Mouse (Mus musculus) kidney, adult 8-10 months (tissue): ENCODE results near the gene Msx2.

Experiments used
- DNase-seq, 2 experiments: peaks; one replicate each; pipeline ENCODE4 v3.0.0; 2022

The Msx2 gene

GRCm38 (mm10) chr13:53464441-53465001 lies 8.4 kb downstream of the Msx2 start:
- no peak for DNase-seq

- no peak for DNase-seq
Observed at GRCm38 (mm10) chr13:53463946-53464345, 8.9 kb downstream of the Msx2 start.

GRCm38 (mm10) chr13:53463037-53463436 lies 9.8 kb downstream of the Msx2 start:
- no peak for DNase-seq

- DNase-seq, result no peak
Observed at GRCm38 (mm10) chr13:53462649-53462970, 10.3 kb downstream of the Msx2 start.

GRCm38 (mm10) chr13:53461855-53462648 lies 10.8 kb downstream of the Msx2 start:
- DNase-seq, result peak in 1 of 2 experiments; percentile 21

GRCm38 (mm10) chr13:53461346-53461745 lies 11.5 kb downstream of the Msx2 start:
- DNase-seq, result no peak

- DNase-seq, result no peak
Observed at GRCm38 (mm10) chr13:53458766-53459165, 14.1 kb downstream of the Msx2 start.

- no peak for DNase-seq
Observed at GRCm38 (mm10) chr13:53454794-53455672, 17.8 kb downstream of the Msx2 start.

GRCm38 (mm10) chr13:53453927-53454326 lies 18.9 kb downstream of the Msx2 start:
- DNase-seq, result no peak

- peak in 1 of 2 experiments; percentile 41 for DNase-seq
Observed at GRCm38 (mm10) chr13:53447609-53448008, 25.3 kb downstream of the Msx2 start.

- DNase-seq, result peak in 1 of 2 experiments; percentile 7
Observed at GRCm38 (mm10) chr13:53443602-53444001, 29.3 kb downstream of the Msx2 start.

GRCm38 (mm10) chr13:53442168-53442980 lies 30.5 kb downstream of the Msx2 start:
- DNase-seq, result peak in 1 of 2 experiments; percentile 8

GRCm38 (mm10) chr13:53441307-53442028 lies 31.4 kb downstream of the Msx2 start:
- DNase-seq, result no peak

- no peak for DNase-seq
Observed at GRCm38 (mm10) chr13:53439957-53440356, 32.9 kb downstream of the Msx2 start.

- peak; percentile 71 to 86 for DNase-seq
Observed at GRCm38 (mm10) chr13:53426507-53426906, 46.4 kb downstream of the Msx2 start.

GRCm38 (mm10) chr13:53421189-53421588 lies 51.7 kb downstream of the Msx2 start:
- no peak for DNase-seq

- DNase-seq, result no peak
Observed at GRCm38 (mm10) chr13:53420741-53421140, 52.1 kb downstream of the Msx2 start.

- DNase-seq, result no peak
Observed at GRCm38 (mm10) chr13:53419681-53420080, 53.2 kb downstream of the Msx2 start.

- DNase-seq, result no peak
Observed at GRCm38 (mm10) chr13:53417701-53418100, 55.2 kb downstream of the Msx2 start.
